Mouse (Mus musculus) neural tube, embryonic 11.5 days (tissue): Measurements from ENCODE around the gene Timp3. TPM values are rescaled to one million over a fixed set of nuclear protein-coding genes. Genes with fewer than 3 reads are reported as not detected.

Experiments used
- ATAC-seq: fragments of 200-750 bp; cut with Nextera tagmentation; 2 replicates; pipeline ENCODE4 v1.8.0; 2017; ENCODE audit warnings: moderate number of reproducible peaks, mild to moderate bottlenecking, moderate TSS enrichment, moderate library complexity; ENCODE audit not compliant: insufficient read depth, low FRiP score, low TSS enrichment
- DNase-seq: peaks from one replicate; pipeline ENCODE4 v3.0.0-alpha.2; 2015; ENCODE audit warnings: low spot score
- H3K27ac ChIP-seq: fragments of 300-500 bp; sonication (generic); 2 replicates; pipeline ENCODE4 v1.5.1; 2014; ENCODE audit warnings: low read depth, mild to moderate bottlenecking, low read length
- H3K27me3 ChIP-seq: fragments of 300-500 bp; sonication (generic); 2 replicates; pipeline ENCODE4 v1.6.1; 2014; ENCODE audit warnings: mild to moderate bottlenecking, low read length, mixed read lengths; ENCODE audit not compliant: control insufficient read depth, insufficient read depth
- H3K36me3 ChIP-seq: fragments of 300-500 bp; sonication (generic); 2 replicates; pipeline ENCODE4 v1.6.1; 2014; ENCODE audit warnings: mild to moderate bottlenecking, low read length, moderate library complexity, mixed read lengths; ENCODE audit not compliant: control insufficient read depth, insufficient read depth
- H3K4me1 ChIP-seq: fragments of 300-500 bp; sonication (generic); 2 replicates; pipeline ENCODE4 v1.6.1; 2014; ENCODE audit warnings: low read length, mixed read lengths; ENCODE audit not compliant: control insufficient read depth, insufficient read depth
- H3K4me2 ChIP-seq: fragments of 300-500 bp; sonication (generic); 2 replicates; pipeline ENCODE4 v1.6.1; 2014; ENCODE audit warnings: low read depth, mild to moderate bottlenecking, moderate library complexity
- H3K4me3 ChIP-seq: fragments of 300-500 bp; sonication (generic); 2 replicates; pipeline ENCODE4 v1.5.1; 2014; ENCODE audit warnings: low read depth, low read length
- H3K9ac ChIP-seq: fragments of 300-500 bp; sonication (generic); 2 replicates; pipeline ENCODE4 v1.6.1; 2014; ENCODE audit warnings: mild to moderate bottlenecking, low read length
- H3K9me3 ChIP-seq: fragments of 300-500 bp; sonication (generic); 2 replicates; pipeline ENCODE4 v1.6.1; 2016; ENCODE audit warnings: low read length; ENCODE audit not compliant: control insufficient read depth
- WGBS: fragments of 180-500 bp; shearing (Covaris S2); extraction: QIAGEN DNeasy Blood & Tissue Kit; methylation state at CpG from one replicate; pipeline ENCODE4 v1.1.7; 2014; 5-methylcytosine and 5-hydroxymethylcytosine counted together
- polyA plus RNA-seq: library from polyadenylated mRNA; unstranded; fragments of >200 nt; fragmentation: Nextera tagmentation; extraction: Ambion mirVana; gene quantifications from 2 replicates; pipeline ENCODE4 v1.2.1, GENCODE M21; 2014

Timp3 gene
- polyA plus RNA-seq, 1 experiment from 2014 or later = 43.1 TPM

DNA sequence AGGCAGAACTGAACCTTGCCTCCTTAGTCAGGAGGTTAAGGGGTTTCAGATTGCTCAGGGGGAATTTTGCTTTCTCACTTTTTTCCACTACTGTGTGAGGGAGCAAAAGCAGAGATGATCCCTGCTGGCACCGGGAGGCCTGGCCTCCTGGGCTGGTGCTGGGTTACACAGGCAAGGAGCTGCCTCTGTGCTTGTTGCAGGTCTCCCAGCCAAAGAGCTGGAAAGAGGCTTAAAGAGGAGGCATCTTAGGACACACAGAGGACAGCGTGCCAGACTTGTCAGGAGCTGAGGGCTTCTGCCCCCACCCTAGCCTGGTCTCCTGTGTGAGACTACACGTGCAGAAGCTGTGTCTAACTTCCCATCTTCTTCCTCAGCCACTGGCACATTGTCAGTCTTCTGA is 15.3 kb downstream of the Timp3 start:
- H3K36me3 ChIP-seq = no peaks in the 10 kb centered on the region
- no peaks in the 10 kb centered on the region for H3K9me3 ChIP-seq
- H3K4me3 ChIP-seq = no peak overlapping the region
- no peak overlapping the region; the same call in 1 of the 2 replicates for H3K9ac ChIP-seq
- DNase-seq = no peak
- no peak overlapping the region for H3K27ac ChIP-seq
- 63% methylated on average over 3 of the region's 3 CpGs for WGBS
- ATAC-seq = no peak
- no peak overlapping the region for H3K4me2 ChIP-seq
- H3K27me3 ChIP-seq = no peaks in the 10 kb centered on the region
- peaks cover 3% of the 10 kb centered on the region; the same call in 1 of the 2 replicates for H3K4me1 ChIP-seq

DNA sequence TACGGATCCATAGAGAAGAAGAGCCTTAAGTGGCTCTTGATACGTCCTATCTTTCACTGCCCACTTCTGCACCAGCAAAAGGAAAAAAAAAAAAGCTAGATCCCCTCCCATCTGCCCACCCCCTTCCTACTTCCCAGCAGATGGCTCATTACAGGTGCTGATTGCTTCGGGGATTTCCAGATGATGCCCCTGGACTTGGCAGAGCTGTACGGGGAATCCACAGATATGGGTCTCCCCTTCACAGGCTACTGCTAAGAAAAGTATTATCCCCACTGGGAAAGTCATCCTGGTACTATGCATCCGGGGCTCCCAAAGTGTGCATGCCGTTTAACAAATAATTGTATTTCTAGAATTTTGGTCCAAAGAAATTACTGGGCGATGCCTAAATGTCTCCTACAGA is 17.5 kb downstream of the Timp3 start:
- 79% methylated on average over 7 of the region's 7 CpGs for WGBS

DNA sequence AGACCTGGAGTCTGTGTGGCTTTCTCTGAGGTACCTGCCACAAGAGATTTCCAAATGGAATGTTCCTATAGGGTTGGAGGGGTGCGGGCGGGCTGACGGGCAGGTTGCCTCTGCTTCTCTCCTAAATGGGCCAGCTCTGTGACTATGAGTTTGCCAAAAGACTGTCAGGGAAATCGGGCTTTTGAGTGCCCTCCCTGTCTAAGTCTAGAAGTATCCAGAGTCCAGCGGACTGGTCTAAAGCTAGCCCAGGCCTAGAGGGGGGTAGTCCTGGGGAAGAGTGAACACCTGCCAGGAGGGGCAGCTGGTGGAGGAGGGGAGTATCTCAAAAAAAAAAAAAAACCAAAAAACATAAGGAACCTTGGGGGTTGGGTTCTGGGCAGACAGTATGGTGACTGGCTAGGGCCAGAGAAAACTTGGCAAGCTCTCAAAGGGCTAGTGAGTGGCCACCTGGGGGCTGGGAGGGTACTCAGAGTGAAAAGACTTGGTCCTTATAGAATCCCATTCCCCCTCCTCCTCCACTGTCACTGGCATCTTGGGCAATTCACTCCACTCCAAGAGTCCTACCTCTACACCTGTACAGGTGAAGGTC is 18.5 kb downstream of the Timp3 start:
- Histone ChIP-seq H3K27me3 (no peaks in the 10 kb centered on the region), H3K36me3 (no peaks in the 10 kb centered on the region), H3K9ac (no peak overlapping the region), H3K4me3 (no peak overlapping the region), H3K4me2 (no peak overlapping the region), H3K9me3 (no peaks in the 10 kb centered on the region), H3K27ac (no peak overlapping the region), H3K4me1 (peaks cover 6% of the 10 kb centered on the region; the same call in 1 of the 2 replicates)
- ATAC-seq = no peak
- WGBS = 83% methylated on average over 5 of the region's 5 CpGs
- DNase-seq = no peak

More for the DNA sequence above, 17.5 kb downstream of the Timp3 start:
- Histone ChIP-seq H3K4me3 (no peak overlapping the region), H3K4me2 (no peak overlapping the region), H3K27me3 (no peaks in the 10 kb centered on the region), H3K9me3 (no peaks in the 10 kb centered on the region), H3K4me1 (peaks cover 6% of the 10 kb centered on the region; the same call in 1 of the 2 replicates), H3K9ac (no peak overlapping the region), H3K36me3 (no peaks in the 10 kb centered on the region), H3K27ac (no peak overlapping the region)
- no peak for DNase-seq
- ATAC-seq = no peak

DNA sequence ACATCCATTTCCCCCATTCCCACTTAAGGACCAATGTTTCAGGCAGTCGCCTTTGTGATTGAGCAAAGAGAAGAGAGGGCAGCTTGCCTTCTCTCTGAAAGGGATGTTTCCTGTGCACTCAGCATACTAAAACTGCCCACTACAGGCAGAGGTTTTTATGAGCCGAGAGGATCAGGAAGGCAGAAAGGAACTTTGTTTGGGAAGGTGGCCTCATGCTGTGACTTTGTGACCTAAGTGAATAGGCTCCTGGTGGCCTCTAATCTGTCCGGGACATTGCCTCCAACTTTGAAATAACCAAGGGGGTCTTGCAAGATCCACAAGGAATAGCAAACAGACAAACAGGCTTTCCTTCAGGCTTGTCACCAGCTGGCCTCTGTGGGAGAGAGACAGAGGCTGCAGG is 19.4 kb downstream of the Timp3 start:
- Histone ChIP-seq H3K27me3 (no peaks in the 10 kb centered on the region), H3K4me2 (no peak overlapping the region), H3K4me1 (peaks cover 6% of the 10 kb centered on the region; the same call in 1 of the 2 replicates), H3K4me3 (no peak overlapping the region), H3K9me3 (no peaks in the 10 kb centered on the region), H3K9ac (no peak overlapping the region), H3K36me3 (no peaks in the 10 kb centered on the region), H3K27ac (no peak overlapping the region)
- DNase-seq (no peak), ATAC-seq (no peak)
- 10% methylated on average over 3 of the region's 3 CpGs for WGBS

DNA sequence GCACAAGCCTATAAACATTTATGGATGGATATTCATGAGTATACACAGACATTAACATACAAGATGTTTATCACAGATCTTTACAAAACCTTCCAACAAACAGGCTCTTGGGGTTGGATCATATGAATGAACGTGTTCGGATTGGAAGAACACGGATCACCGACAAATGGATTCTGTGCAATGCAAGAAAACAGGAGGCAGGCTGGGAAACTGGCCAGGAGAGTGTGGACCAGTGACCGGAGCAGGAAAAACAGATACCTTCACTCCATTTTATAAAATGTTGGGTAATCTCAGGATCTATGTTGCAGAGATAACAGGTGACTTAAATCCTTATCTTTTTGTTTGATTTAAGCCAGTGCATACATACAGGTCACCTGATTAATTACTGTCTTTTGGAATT is 20.0 kb downstream of the Timp3 start:
- DNase-seq (no peak), ATAC-seq (no peak)
- no peaks in the 10 kb centered on the region for H3K27me3 ChIP-seq
- no peaks in the 10 kb centered on the region for H3K9me3 ChIP-seq
- H3K36me3 ChIP-seq = no peaks in the 10 kb centered on the region
- H3K4me1 ChIP-seq = peaks cover 6% of the 10 kb centered on the region; the same call in 1 of the 2 replicates
- 92% methylated on average over 5 of the region's 5 CpGs for WGBS
- H3K27ac ChIP-seq = no peak overlapping the region
- H3K4me3 ChIP-seq = no peak overlapping the region
- H3K9ac ChIP-seq = no peak overlapping the region
- H3K4me2 ChIP-seq = no peak overlapping the region

DNA sequence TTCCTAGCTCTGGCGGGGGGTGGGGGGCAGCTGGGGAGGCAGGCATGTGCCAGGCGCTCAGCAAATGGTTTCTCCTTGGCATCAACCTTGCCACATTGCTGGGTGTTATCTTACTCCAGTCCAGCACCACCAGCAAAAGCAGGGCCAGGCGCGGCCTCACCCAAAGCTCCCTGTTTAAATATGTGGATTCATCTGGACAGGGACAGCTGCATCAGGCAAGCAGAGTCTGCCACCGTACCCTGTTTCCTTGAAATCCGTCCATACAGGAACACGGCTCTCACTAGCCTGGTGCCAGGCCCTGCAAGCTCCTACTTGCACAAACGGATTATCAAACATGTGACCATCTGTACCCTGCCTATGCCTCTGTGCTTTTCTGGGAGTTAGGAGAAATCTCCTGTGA is 21.0 kb downstream of the Timp3 start:
- 84% methylated on average over 8 of the region's 8 CpGs for WGBS
- Histone ChIP-seq H3K9ac (no peak overlapping the region), H3K4me3 (no peak overlapping the region), H3K36me3 (no peaks in the 10 kb centered on the region), H3K4me2 (no peak overlapping the region), H3K27ac (no peak overlapping the region), H3K27me3 (no peaks in the 10 kb centered on the region), H3K4me1 (peaks cover 6% of the 10 kb centered on the region; the same call in 1 of the 2 replicates), H3K9me3 (no peaks in the 10 kb centered on the region)
- no peak for DNase-seq
- ATAC-seq = no peak

DNA sequence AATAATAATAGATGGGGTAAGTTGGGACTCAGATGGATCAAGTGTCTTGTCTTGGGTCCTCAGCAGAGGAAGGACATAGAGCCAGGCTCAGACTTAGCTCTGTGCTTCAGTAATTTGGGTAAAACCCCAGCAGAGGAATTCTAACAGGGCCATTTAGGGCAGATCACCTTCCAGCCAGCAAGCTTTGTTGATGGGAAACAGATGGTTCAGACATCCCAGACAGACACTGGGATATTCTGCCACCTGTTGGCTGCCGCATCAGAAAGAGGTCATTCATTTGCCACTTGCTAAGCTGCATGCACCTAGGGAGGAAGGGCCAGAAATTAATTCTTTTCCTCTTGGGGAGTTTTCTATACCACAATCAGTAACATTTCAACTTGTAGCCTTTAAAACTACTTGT is 21.8 kb downstream of the Timp3 start:
- no peaks in the 10 kb centered on the region for H3K27me3 ChIP-seq
- peaks cover 6% of the 10 kb centered on the region; the same call in 1 of the 2 replicates for H3K4me1 ChIP-seq
- H3K27ac ChIP-seq = no peak overlapping the region
- no peak overlapping the region for H3K4me3 ChIP-seq
- no peaks in the 10 kb centered on the region for H3K36me3 ChIP-seq
- H3K9ac ChIP-seq = no peak overlapping the region
- ATAC-seq (no peak), DNase-seq (no peak)
- H3K4me2 ChIP-seq = no peak overlapping the region
- no peaks in the 10 kb centered on the region for H3K9me3 ChIP-seq
- WGBS = 29% methylated on average over 1 of the region's 1 CpGs

DNA sequence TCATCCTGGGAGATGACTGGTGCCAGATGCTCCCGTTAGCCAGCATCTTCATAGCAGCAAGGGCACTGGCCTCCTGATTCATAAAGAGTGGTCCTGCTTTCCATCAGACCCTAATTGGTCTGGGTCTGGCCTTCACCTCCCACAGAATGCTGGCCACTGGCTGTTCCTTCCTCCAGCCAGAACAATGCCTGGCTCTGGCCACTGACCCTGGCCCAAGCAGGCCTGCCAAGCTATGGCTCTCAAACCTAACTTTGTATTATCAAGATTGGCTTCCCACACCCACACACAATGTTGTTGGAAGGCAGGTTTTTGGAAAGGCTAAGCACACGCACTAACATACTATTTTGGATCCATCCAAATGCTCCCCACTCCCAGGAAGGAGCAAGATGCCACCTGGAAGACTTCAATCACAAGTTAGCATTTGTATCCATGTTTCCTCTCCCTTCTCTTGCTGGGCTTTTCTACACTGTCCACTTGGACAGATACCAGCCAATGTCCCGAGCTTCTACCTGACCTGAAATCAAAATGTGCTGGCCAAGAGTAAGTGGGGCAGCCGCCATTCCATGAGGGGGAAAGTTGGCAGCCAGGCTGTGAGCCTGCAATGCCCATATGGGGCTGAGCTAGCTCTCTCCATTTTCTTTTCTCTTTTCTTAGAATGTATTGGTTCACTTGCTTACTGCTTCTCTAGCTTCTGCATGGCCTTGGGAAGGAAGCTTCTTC is 23.3 kb downstream of the Timp3 start:
- Histone ChIP-seq H3K36me3 (no peaks in the 10 kb centered on the region), H3K27ac (no peak overlapping the region), H3K4me2 (no peak overlapping the region), H3K4me3 (no peak overlapping the region), H3K9me3 (no peaks in the 10 kb centered on the region), H3K4me1 (peaks cover 6% of the 10 kb centered on the region; the same call in 1 of the 2 replicates), H3K9ac (no peak overlapping the region), H3K27me3 (no peaks in the 10 kb centered on the region)
- ATAC-seq = no peak
- 88% methylated on average over 4 of the region's 4 CpGs for WGBS
- no peak for DNase-seq

DNA sequence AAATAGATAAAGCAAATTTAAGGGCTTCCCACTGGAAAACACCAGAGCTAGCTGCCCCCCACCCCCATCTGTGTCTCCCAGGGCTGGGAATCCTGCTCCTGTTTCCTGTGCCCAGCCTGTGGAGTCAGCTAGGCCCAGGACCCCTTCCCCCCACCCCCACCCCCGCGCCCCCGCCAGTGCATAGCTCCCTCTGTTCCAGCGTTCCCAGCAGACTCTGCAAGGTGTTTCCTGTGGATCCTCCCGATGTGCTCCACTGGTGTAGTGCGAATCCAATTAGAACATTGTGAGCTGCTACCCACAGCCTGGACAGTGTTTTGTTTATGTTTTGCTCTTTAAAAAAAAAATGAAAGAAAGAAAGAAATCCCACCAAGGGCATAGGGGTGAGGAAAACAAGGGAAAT is 25.1 kb downstream of the Timp3 start:
- no peak for ATAC-seq
- DNase-seq = no peak
- H3K4me2 ChIP-seq = no peak overlapping the region
- 0 out of 2 replicates have a peak, but pooled peaks cover 3% of the 10 kb centered on the region for H3K4me1 ChIP-seq
- no peak overlapping the region for H3K9ac ChIP-seq
- no peaks in the 10 kb centered on the region for H3K9me3 ChIP-seq
- 49% methylated on average over 6 of the region's 6 CpGs for WGBS
- no peak overlapping the region for H3K4me3 ChIP-seq
- no peak overlapping the region for H3K27ac ChIP-seq
- H3K27me3 ChIP-seq = no peaks in the 10 kb centered on the region
- H3K36me3 ChIP-seq = no peaks in the 10 kb centered on the region
